Mouse (Mus musculus) adrenal gland, postnatal 10 days (tissue): ENCODE measurements around the gene Map7d2. TPM values are rescaled to one million over a fixed set of nuclear protein-coding genes. Genes with fewer than 3 reads are reported as not detected.
"Not testable (repeated sequence)": the region's sequence is repeated elsewhere in the genome, so short reads cannot be mapped to it uniquely, and the experiment has no call there.

ENCODE experiments used
- DNase-seq: peaks from one replicate; pipeline ENCODE4 v3.0.0; 2021; ENCODE audit warnings: mixed read lengths
- long read RNA-seq, 2 experiments: library from polyadenylated mRNA; stranded (forward); transcript quantifications; one replicate each; pipeline ENCODE4 v2.0.0; 2021
- total RNA-seq, 2 experiments: library from RNA; stranded (reverse); gene quantifications; 2 replicates each; pipeline ENCODE4 v1.2.3; 2021

Map7d2 gene
- total RNA-seq, result 1 to 10 TPM; 2.6 to 3.1 TPM
- long read RNA-seq, experiment 1, partial matches to known transcripts, result 0 of 1 reads
- long read RNA-seq, experiment 1, other reads (novel, unspliced or antisense), result 1 of 1 reads
- long read RNA-seq, experiment 2, partial matches to known transcripts, result 0 of 1 reads
- long read RNA-seq, experiment 2, other reads (novel, unspliced or antisense), result 1 of 1 reads

DNA sequence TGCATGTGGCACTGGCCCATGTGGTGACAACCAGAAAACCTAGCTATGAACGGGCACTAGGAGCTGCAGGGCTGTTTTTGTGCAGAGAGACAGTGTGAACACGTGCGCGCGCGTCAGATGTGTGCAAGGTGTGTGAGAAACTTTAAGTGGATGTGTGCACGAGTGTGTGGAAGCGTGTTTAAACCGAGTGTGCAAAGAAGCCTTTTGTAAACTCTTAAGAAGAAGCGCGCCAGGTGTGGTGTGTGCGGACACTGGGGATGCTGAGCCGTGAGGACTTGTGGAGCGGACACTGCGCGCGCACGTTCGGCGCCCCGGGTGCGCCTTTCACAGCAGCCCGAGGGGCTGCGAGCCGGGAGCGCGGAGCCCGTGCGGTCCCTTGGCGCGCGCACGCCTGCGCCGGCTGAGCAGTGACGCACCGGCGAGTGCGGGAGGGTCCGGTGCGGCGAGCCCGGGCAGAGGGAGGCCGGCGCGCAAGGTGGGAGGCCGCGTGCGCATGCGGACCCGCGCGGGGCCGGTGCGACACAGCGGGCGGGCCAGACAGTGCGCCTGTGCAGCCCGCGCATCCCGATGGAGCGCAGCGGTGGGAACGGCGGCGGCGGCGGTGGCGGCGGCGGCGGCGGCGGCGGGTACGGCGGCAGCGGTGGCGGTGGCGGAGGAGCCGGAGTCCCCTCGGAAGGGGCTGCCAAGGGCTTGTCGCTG is at the start of gene Map7d2:
Map7d2 (plus strand) TSS at position 443 of the 699 bp plus-strand sequence.
- DNase-seq, result peak; percentile 13

GRCm38 (mm10) chrX:159371831-159372752 is 42.3 kb upstream of the Map7d2 start, which contains the start of gene Eif1ax:
Eif1ax (plus strand) TSS chrX:159372178.
- peak; percentile 80 for DNase-seq

- no peak for DNase-seq
Measured at GRCm38 (mm10) chrX:159372753-159373144, 41.6 kb upstream of the Map7d2 start.

DNA sequence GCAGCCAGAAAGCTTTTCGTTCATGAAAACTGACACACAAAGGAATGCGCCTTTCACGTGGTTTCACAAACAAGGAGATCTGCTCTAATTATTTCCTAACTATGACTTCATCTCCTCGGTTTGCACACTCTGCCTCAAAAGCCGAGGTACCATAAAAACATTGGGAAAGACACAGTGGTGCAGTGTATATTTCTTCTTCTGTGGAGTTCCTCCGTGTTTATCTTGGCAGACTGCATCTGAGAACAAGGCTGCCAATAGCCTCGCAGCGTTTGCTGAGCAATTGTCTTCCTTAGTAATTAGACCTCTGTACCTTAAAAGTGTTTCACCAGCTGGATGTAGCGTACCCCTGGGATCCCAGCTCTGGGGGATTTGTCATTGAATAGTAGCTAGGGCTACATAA is 27.3 kb upstream of the Map7d2 start:
- no peak for DNase-seq

DNA sequence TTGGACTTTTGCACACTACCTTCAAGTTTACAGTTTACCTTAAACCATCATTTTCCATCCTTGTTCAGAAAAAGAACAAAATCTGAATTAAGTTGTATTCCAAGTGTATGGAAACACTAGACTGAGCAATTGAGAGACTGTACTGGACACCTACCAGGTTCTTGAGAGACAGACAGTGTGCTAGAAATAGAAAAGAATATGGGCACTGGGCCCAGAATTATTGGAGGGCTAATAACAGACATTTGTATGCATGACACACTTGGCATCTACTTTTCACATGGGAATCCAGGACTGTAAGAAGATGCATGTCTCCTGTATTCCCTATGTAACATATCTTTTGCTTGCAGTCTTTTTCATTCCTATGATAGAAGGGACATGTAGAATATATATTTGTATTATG is 25.4 kb upstream of the Map7d2 start:
- peak; percentile 5 for DNase-seq

GRCm38 (mm10) chrX:159390347-159390962 is 23.9 kb upstream of the Map7d2 start:
- DNase-seq, result no peak

DNA sequence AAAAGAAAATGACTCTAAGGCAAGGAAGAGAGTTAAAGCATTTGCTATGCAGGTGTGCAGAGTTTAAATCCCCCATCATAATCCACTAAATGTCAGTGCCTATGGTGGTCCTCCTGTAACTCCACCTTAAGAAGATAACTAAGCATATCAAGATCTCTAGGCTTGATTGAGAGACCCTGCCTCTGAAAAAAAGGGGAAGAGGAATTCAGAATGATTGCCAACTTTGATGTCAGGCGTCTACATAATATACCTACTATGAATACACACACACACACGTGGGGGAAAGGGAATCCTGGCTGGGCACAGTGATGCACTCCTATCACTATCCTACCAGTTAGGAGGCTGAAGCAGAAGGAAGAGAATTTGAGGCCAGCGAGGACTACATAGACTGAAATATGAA is 23.1 kb upstream of the Map7d2 start:
- DNase-seq, result no peak

- peak; percentile 19 for DNase-seq
Measured at GRCm38 (mm10) chrX:159409253-159409652, 5.1 kb upstream of the Map7d2 start.

GRCm38 (mm10) chrX:159414829-159415673 is 679 bp downstream of the Map7d2 start:
- no peak for DNase-seq

DNA sequence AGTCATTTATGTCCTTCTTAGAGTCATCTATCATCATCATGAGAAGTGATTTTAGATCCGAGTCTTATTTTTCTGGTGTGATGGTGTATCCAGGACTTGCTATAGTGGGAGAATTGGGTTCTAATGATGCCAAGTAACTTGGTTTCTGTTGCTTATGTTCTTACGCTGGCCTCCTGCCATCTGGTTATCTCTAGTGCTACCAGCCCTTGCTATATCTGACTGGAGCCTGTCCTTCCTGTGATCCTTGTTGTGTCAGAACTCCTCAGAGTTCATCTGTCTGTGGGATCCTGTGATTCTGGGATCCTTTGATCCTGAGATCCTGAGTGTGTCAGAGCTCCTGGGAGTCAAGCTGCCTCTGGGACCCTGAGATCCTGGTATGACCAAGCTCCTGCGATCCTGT is 16.1 kb downstream of the Map7d2 start:
- not testable (repeated sequence) for DNase-seq

DNA sequence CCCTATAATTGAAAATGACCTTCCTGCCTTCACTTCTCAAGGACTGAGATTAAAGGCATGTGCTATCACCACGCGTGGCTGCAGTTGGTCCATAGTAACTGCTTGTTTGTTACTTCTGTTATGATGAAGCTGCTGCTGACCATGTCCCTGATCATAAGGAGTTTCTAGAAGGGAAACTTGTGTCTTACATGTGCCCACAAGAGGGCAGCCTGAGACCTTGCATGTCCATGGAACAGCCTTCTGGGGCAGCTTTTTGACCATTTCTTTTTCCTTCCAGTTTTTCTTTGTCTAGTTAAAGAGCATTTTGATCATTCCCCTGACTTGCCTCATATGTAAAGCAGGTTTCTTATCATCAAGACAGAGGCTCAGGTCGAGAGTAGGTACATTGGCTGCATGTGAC is 27.8 kb downstream of the Map7d2 start:
- peak; percentile 48 for DNase-seq

DNA sequence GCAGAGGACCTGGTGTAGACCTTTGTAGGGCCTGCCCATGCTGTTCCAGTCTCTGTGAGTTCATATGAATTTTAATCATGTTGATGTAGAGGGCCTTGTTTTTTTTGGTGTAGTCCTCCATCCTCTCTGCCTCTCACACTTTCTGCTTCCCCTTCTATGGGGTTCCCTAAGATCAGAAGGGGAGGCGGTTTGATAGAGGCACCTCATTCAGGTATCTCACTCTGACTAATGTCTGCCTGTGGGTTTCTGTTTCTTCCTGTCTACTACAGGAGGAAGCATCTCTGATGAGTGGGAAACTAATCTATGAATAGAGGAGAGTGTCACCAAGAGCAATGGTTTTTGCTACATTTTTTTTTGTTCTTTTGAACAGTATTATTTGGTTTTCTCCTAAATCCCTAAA is 32.8 kb downstream of the Map7d2 start:
- no peak for DNase-seq

GRCm38 (mm10) chrX:159459006-159459654 is 44.8 kb downstream of the Map7d2 start:
- DNase-seq, result peak; percentile 9

GRCm38 (mm10) chrX:159474799-159475198 is 60.4 kb downstream of the Map7d2 start:
- DNase-seq, result no peak

DNA sequence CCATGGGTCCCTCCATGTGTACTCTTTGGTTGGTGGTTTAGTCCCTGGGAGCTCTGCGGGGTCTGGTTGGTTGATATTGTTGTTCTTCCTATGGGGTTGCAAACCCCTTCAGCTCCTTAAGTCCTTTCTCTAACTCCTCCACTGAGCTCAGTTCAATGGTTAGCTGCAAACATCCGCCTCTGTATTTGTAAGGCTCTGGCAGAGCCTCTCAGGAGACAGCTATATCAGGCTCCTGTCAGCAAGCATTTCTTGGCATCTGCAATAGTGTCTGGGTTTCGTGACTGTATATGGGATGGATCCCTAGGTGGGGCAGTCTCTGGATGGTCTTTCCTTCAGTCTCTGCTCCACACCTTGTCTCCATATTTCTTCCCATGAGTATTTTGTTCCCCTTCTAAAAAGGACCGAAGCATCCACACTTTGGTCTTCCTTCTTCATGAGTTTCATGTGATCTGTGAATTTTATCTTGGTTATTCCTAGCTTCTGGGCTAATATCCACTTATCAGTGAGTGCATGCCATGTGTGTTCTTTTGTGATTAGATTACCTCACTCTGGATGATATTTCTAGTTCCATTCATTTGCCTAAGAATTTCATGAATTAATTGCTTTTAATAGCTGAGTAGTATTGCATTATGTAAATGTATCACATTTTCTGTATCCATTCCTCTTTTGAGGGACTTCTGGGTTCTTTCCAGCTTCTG is 64.0 kb downstream of the Map7d2 start:
- DNase-seq, result not testable (repeated sequence)

DNA sequence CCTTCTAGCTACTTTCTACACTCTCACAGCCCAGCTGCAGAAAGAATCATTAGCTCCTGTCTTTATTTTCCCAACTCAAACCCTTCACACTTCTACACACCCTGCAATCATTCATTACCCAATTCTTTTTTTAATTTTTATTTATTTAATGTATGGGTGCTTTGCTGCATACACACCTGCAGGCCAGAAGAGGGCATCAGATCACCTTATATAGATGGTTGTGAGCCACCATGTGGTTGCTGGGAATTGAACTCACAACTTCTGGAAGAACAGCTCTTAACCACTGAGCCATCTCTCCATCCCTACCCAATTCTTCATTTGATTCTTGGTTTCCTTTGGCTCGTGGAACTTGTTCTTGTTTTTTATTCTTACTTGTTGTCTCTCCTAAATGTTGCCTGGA is 69.9 kb downstream of the Map7d2 start:
- no peak for DNase-seq

DNA sequence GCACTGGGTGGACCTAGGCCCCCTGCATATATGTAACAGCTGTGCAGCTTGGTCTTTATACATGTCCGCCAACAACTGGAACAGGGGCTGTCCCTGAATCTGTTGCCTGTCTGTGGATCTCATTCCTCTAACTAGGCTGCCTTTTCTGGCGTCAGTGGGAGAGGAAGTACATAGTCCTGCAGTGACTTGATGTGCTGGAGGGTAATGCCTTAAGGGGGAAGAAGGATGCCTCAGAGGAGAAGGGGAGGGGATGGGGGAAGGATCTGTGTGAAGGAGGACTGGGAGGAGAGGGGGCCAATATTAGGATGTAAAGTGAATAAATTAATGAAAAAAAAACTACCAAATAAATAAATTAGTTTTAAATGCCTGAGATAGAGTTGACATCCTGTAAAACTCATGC is 88.8 kb downstream of the Map7d2 start:
- DNase-seq, result no peak

DNA sequence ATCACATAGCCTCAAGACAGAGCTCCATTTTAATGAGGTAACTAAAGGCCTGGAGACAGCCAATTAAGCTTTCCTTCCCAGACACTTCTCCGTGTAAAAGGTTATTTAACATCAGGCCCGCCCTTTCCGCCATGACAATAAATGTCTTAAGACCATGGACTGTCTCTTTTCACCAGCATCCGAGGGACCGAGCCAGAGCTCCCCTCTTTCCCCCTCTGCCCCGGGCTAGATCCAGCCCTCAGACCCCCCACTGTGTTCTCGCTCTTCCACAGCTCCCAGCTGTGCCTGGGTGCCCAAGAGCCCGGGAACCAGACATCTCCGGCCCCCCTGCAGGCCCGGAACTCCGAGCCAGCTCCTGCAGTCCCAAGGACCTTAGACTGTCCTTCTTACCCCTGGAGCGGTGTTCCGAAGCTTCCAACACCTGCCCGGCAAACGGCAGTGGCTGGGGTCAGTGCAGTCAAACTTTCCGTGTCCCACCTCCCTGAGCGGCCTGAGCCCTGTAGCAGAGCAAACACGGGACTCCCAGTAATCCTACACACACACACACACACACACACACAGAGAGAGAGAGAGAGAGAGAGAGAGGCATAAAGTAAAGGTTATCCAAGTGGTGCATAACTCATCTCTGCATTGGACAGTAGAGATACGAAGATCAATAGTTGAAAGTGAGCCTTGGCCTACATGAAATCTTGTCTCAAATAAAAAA is 94.1 kb downstream of the Map7d2 start:
- DNase-seq, result peak; percentile 1

DNA sequence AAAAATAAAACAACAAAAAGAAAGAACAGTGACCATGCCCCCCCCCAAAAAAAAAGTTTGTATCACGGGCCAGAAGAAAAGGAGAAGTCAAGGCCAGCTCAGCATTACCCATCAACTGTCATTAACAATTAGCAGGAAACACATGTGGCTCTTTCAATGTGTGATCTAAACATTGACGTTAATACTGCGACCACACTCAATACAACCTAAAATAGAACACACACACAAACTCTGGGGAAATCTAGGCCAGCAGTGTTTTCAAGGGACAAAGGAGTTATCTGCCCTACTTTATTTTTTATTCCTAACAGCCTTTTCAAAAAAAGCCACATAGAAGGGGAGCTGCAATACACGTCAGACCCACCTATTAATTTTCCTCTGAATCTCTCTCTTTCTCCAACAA is 94.7 kb downstream of the Map7d2 start:
- DNase-seq, result no peak
